Mouse (Mus musculus) kidney, postnatal 10 days (tissue): Measurements from ENCODE around the gene Klk4.

Experiments
- DNase-seq: peaks from one replicate; pipeline ENCODE4 v3.0.0; 2021; ENCODE audit warnings: mixed read lengths

The Klk4 gene

GRCm38 (mm10) chr7:43880912-43881311 is at the start of gene Klk4:
Gene Klk4, plus strand, starts transcription at chr7:43881160.
- DNase-seq = no peak

- no peak for DNase-seq
Observed at GRCm38 (mm10) chr7:43841701-43842100, 39.3 kb upstream of the Klk4 start, which contains the start of gene Klk5. Gene Klk5, plus strand, starts transcription at chr7:43841971.

GRCm38 (mm10) chr7:43843801-43844200 is 37.2 kb upstream of the Klk4 start:
- no peak for DNase-seq

GRCm38 (mm10) chr7:43851616-43852015 is 29.3 kb upstream of the Klk4 start:
- DNase-seq = no peak

- DNase-seq = no peak
Observed at GRCm38 (mm10) chr7:43854642-43855380, 26.1 kb upstream of the Klk4 start.

GRCm38 (mm10) chr7:43855709-43856108 is 25.3 kb upstream of the Klk4 start:
- DNase-seq = no peak

- no peak for DNase-seq
Observed at GRCm38 (mm10) chr7:43856307-43856706, 24.7 kb upstream of the Klk4 start.

GRCm38 (mm10) chr7:43857501-43857900 is 23.5 kb upstream of the Klk4 start:
- no peak for DNase-seq

GRCm38 (mm10) chr7:43860411-43860810 is 20.5 kb upstream of the Klk4 start:
- DNase-seq = no peak

- peak; percentile 86 for DNase-seq
Observed at GRCm38 (mm10) chr7:43873237-43873636, 7.7 kb upstream of the Klk4 start.

GRCm38 (mm10) chr7:43873674-43874073 is 7.3 kb upstream of the Klk4 start:
- no peak for DNase-seq

- no peak for DNase-seq
Observed at GRCm38 (mm10) chr7:43874868-43875375, 6.0 kb upstream of the Klk4 start.

- no peak for DNase-seq
Observed at GRCm38 (mm10) chr7:43876444-43876843, 4.5 kb upstream of the Klk4 start.

- no peak for DNase-seq
Observed at GRCm38 (mm10) chr7:43878281-43878680, 2.7 kb upstream of the Klk4 start.

GRCm38 (mm10) chr7:43882346-43882745 is 1.4 kb downstream of the Klk4 start:
- no peak for DNase-seq

GRCm38 (mm10) chr7:43882811-43883210 is 1.9 kb downstream of the Klk4 start:
- DNase-seq = no peak

GRCm38 (mm10) chr7:43883547-43883946 is 2.6 kb downstream of the Klk4 start:
- DNase-seq = peak; percentile 58

- DNase-seq = no peak
Observed at GRCm38 (mm10) chr7:43891365-43891764, 10.4 kb downstream of the Klk4 start.

- no peak for DNase-seq
Observed at GRCm38 (mm10) chr7:43891788-43892187, 10.8 kb downstream of the Klk4 start.

GRCm38 (mm10) chr7:43894836-43895235 is 13.9 kb downstream of the Klk4 start:
- peak; percentile 91 for DNase-seq

GRCm38 (mm10) chr7:43914821-43915220 is 33.9 kb downstream of the Klk4 start:
- DNase-seq = peak; percentile 20

- DNase-seq = no peak
Observed at GRCm38 (mm10) chr7:43918426-43918825, 37.5 kb downstream of the Klk4 start.

GRCm38 (mm10) chr7:43918871-43919270 is 37.9 kb downstream of the Klk4 start:
- DNase-seq = no peak

- DNase-seq = peak; percentile 82
Observed at GRCm38 (mm10) chr7:43919559-43920451, 38.8 kb downstream of the Klk4 start.
